ENCODE assay signal across 9 mouse cellular contexts in the genomic region with DNA sequence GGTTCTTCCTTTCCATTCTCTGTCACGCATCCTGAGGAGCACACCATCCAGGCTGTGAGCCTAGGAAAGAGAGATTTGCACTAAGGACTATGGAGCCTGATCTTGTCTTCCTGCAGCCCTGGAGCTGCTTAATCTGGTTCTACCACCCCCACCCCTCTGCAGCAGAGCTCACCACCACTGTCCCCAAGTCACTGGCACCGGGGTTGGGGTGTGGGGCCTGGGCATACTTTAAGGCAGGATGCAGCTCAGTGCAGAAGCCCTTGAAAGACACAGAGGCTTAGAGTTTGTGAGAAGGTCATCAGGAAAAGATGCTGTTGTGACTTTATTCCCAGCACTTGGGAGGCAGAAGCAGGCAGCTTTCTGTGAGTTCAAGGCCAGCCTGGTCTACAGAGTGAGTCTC.
A peak's percentile ranks its signal among the peaks of the same experiment; 100 is the strongest.
DNase-seq lines count a peak whose midpoint lies in the region; ATAC-seq and TF ChIP-seq lines count a peak whose summit lies in the region.
"Had no signal": no experiment of that assay in that cellular context is flagged by ENCODE, and none has a peak within 500 bp of the region (broad histone marks: within the 10 kb centered on the region; RNA-seq: fewer than 3 reads in every experiment).

No protein-coding gene starts in this region.

- H3K27ac ChIP-seq in forebrain, embryonic 15.5 days (replicated peaks): peak overlapping the region; percentile 95; the same call in 1 of the 2 replicates
- H3K27ac ChIP-seq in forebrain, embryonic 11.5 days (ENCODE audit: low read depth, low read length): no peak overlapping the region
- H3K27ac ChIP-seq in liver, embryonic 13.5 days: peak overlapping the region; percentile 84
- H3K27ac ChIP-seq in cerebellum, adult 2 months (ENCODE audit: insufficient read depth, low read length): no peak overlapping the region

- H3K4me1 ChIP-seq in forebrain, embryonic 15.5 days: peaks cover 75% of the 10 kb centered on the region
- peaks cover 43% of the 10 kb centered on the region for H3K4me1 ChIP-seq in forebrain, embryonic 11.5 days (replicated peaks; ENCODE audit: control insufficient read depth, insufficient read depth, low read length)
- H3K4me1 ChIP-seq in liver, embryonic 13.5 days (replicated peaks): peaks cover 98% of the 10 kb centered on the region
- H3K4me1 ChIP-seq in cerebellum, adult 2 months (ENCODE audit: control insufficient read depth, insufficient read depth, low read length): peaks cover 6% of the 10 kb centered on the region; the same call in 1 of the 2 replicates

- TF ChIP-seq POLR2A in cerebellum, adult 2 months (IDR thresholded peaks at IDR 0.05; ENCODE audit: borderline replicate concordance, insufficient read depth, low read length): no peak

- no peaks in the 10 kb centered on the region for H3K9me3 ChIP-seq in forebrain, embryonic 15.5 days
- H3K9me3 ChIP-seq in forebrain, embryonic 11.5 days (ENCODE audit: control insufficient read depth, low read length): no peaks in the 10 kb centered on the region
- H3K9me3 ChIP-seq in liver, embryonic 13.5 days (replicated peaks): no peaks in the 10 kb centered on the region

- H3K4me2 ChIP-seq in forebrain, embryonic 15.5 days (replicated peaks): no peak overlapping the region
- no peak overlapping the region for H3K4me2 ChIP-seq in forebrain, embryonic 11.5 days (ENCODE audit: low read depth, low read length, severe bottlenecking)
- peak overlapping the region; percentile 77 for H3K4me2 ChIP-seq in liver, embryonic 13.5 days

- H3K36me3 ChIP-seq in forebrain, embryonic 15.5 days: no peaks in the 10 kb centered on the region
- no peaks in the 10 kb centered on the region for H3K36me3 ChIP-seq in forebrain, embryonic 11.5 days (ENCODE audit: control insufficient read depth, insufficient read depth, low read length)
- H3K36me3 ChIP-seq in liver, embryonic 13.5 days: no peaks in the 10 kb centered on the region

- 98% methylated on average over 2 of the region's 2 CpGs for WGBS in forebrain, embryonic 15.5 days
- 93% methylated on average over 2 of the region's 2 CpGs for WGBS in forebrain, embryonic 11.5 days
- 52% methylated on average over 2 of the region's 2 CpGs for WGBS in liver, embryonic 13.5 days (ENCODE audit: insufficient replicate concordance)
- WGBS in cerebellum, adult 2 months: 94% methylated on average over 2 of the region's 2 CpGs

- ATAC-seq in forebrain, embryonic 15.5 days (replicated peaks): no peak
- ATAC-seq in forebrain, embryonic 11.5 days (replicated peaks; ENCODE audit: low FRiP score): no peak
- no peak for ATAC-seq in liver, embryonic 13.5 days (ENCODE audit: low read depth)

- no peak overlapping the region for H3K9ac ChIP-seq in forebrain, embryonic 15.5 days (replicated peaks)
- no peak overlapping the region for H3K9ac ChIP-seq in forebrain, embryonic 11.5 days (ENCODE audit: low read length)
- peak overlapping the region; percentile 70; the same call in 1 of the 2 replicates for H3K9ac ChIP-seq in liver, embryonic 13.5 days

- TF ChIP-seq CTCF in cerebellum, adult 2 months (IDR thresholded peaks at IDR 0.05; ENCODE audit: borderline replicate concordance, insufficient read depth, low read depth, low read length): no peak

- no peak for DNase-seq in forebrain, embryonic 11.5 days (ENCODE audit: low spot score)
- DNase-seq in thymus, postnatal 0 days (ENCODE audit: low spot score): peak; percentile 34
- no peak for DNase-seq in thymus, postnatal 10 days (ENCODE audit: low spot score in 2 of 2)
- DNase-seq in liver, embryonic 13.5 days: no peak
- no peak for DNase-seq in cerebellum, adult 2 months
- no peak for DNase-seq in kidney, postnatal 10 days
- DNase-seq in cerebellum, postnatal 10 days: no peak
- DNase-seq: adrenal gland, postnatal 14 days had no signal

- no peak overlapping the region for H3K4me3 ChIP-seq in forebrain, embryonic 15.5 days
- H3K4me3 ChIP-seq in forebrain, embryonic 11.5 days (ENCODE audit: low read depth, low read length): no peak overlapping the region
- H3K4me3 ChIP-seq in liver, embryonic 13.5 days (replicated peaks): peak overlapping the region; percentile 27
- H3K4me3 ChIP-seq in cerebellum, adult 2 months (replicated peaks; ENCODE audit: insufficient read depth, low read depth, low read length): no peak overlapping the region

- no peaks in the 10 kb centered on the region for H3K27me3 ChIP-seq in forebrain, embryonic 15.5 days
- no peaks in the 10 kb centered on the region for H3K27me3 ChIP-seq in forebrain, embryonic 11.5 days (ENCODE audit: control insufficient read depth, insufficient read depth, low read length)
- H3K27me3 ChIP-seq in liver, embryonic 13.5 days: no peaks in the 10 kb centered on the region
- H3K27me3 ChIP-seq in cerebellum, adult 2 months (ENCODE audit: control insufficient read depth, insufficient read depth, low read length): peaks cover 1% of the 10 kb centered on the region; the same call in 1 of the 2 replicates

Comparison
In these comparisons a context has a peak if more than half of its experiments do, and no peak if none do; other contexts are left out.
1. H3K27ac ChIP-seq: peak in forebrain, embryonic 15.5 days (single experiment) and liver, embryonic 13.5 days (single experiment); none in forebrain, embryonic 11.5 days (single experiment) and cerebellum, adult 2 months (single experiment).